Mouse (Mus musculus) heart, adult 18-20 months (tissue): ENCODE results near the gene H2-Q1. TPM values are rescaled to one million over a fixed set of nuclear protein-coding genes. Genes with fewer than 3 reads are reported as not detected.
"Not testable (repeated sequence)": the region's sequence is repeated elsewhere in the genome, so short reads cannot be mapped to it uniquely, and the experiment has no call there.

Source experiments
- DNase-seq, 2 experiments: peaks; one replicate each; pipeline ENCODE4 v3.0.0; 2021 to 2022; ENCODE audit warnings: mixed read lengths in 1 of 2
- total RNA-seq, 2 experiments: library from RNA; stranded (reverse); gene quantifications; 2 replicates each; pipeline ENCODE4 v1.2.3; 2021

Gene H2-Q1
- total RNA-seq, 2 experiments from 2014 or later: 2.6 to 3.9 TPM

GRCm38 (mm10) chr17:35342711-35343476 is 22.7 kb downstream of the H2-Q1 start:
- no peak for DNase-seq

GRCm38 (mm10) chr17:35347659-35348058 is 27.5 kb downstream of the H2-Q1 start:
- not testable (repeated sequence) for DNase-seq

DNA sequence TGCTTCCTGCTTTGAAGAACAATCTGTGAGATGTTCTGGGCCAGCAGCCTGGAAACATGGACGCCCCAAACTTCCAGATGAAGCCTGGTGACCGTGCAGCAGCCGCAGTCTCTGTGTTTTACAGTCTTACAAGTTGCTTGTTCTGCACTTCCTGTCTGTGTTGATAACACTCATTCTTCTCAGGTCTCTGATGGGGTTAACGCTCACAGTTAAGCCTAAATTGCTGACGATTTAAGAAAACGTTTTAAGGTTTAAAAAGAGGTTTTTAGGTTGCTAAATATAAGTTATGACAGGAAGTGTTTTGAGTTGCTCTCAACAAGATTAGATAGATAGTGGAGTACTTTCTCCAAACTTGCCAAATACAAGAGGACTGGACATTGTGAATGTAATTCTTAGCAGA is 33.1 kb downstream of the H2-Q1 start:
- DNase-seq: not testable (repeated sequence)

- no peak for DNase-seq
Observed at GRCm38 (mm10) chr17:35354071-35354470, 33.9 kb downstream of the H2-Q1 start.

GRCm38 (mm10) chr17:35357086-35357485 is 36.9 kb downstream of the H2-Q1 start:
- DNase-seq: no peak

- no peak for DNase-seq
Observed at GRCm38 (mm10) chr17:35358763-35359469, 38.7 kb downstream of the H2-Q1 start.

DNA sequence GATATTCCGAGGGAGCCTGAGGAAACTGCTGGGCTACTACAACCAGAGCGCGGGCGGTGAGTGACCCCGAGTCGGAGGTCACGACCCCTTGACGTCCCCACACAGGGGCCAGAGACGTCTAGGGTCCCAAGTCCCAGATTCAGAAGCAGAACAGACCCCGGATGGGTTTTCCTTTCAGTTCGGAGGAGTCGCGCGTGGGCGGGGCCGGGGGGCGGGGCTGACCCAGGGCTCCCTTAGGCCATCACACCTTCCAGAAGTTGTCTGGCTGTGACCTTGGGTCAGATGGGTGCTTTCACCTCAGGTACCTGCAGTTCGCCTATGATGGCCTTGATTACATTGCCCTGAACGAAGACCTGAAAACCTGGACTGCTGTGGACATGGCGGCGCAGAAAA is 39.3 kb downstream of the H2-Q1 start:
- DNase-seq: no peak

Other genes with a start within 250 kb of the H2-Q1 start
- not detected for gene Ly6g6e, start 243.5 kb upstream of the H2-Q1 start, total RNA-seq
- under 1 TPM in 1 of 2 experiments, not detected in 1; 0.57 TPM for gene Ly6g6d, start 242.3 kb upstream of the H2-Q1 start, total RNA-seq
- not detected for gene Ly6g6f, start 234.8 kb upstream of the H2-Q1 start, total RNA-seq
- 10 to 100 TPM; 55.1 to 59.5 TPM for gene Abhd16a, start 231.1 kb upstream of the H2-Q1 start, total RNA-seq
- gene Ly6g5c, start 212.1 kb upstream of the H2-Q1 start, total RNA-seq: not detected
- gene Ly6g5b, start 205.0 kb upstream of the H2-Q1 start, total RNA-seq: not detected
- 10 to 100 TPM in 1 of 2 experiments, 1 to 10 TPM in 1; 7.3 to 10.5 TPM for gene Gpank1, start 198.9 kb upstream of the H2-Q1 start, total RNA-seq
- 100 to 1,000 TPM; 149 to 150 TPM for gene Csnk2b, start 198.4 kb upstream of the H2-Q1 start, total RNA-seq
- gene D17H6S53E, start 194.0 kb upstream of the H2-Q1 start, total RNA-seq: 10 to 100 TPM; 25.3 to 28.5 TPM
- not detected for gene Apom, start 188.4 kb upstream of the H2-Q1 start, total RNA-seq
- 100 to 1,000 TPM; 242 to 244 TPM for gene Bag6, start 185.2 kb upstream of the H2-Q1 start, total RNA-seq
- gene Prrc2a, start 155.5 kb upstream of the H2-Q1 start, total RNA-seq: 100 to 1,000 TPM; 125 to 144 TPM
- 1 to 10 TPM; 3.7 to 4.8 TPM for gene Aif1, start 144.3 kb upstream of the H2-Q1 start, total RNA-seq
- gene Lst1, start 132.0 kb upstream of the H2-Q1 start, total RNA-seq: 1 to 10 TPM; 2.0 to 3.3 TPM
- 10 to 100 TPM in 1 of 2 experiments, 1 to 10 TPM in 1; 1.5 to 12.1 TPM for gene Ltb, start 126.0 kb upstream of the H2-Q1 start, total RNA-seq
- gene Tnf, start 118.4 kb upstream of the H2-Q1 start, total RNA-seq: under 1 TPM; 0.25 to 0.28 TPM
- 1 to 10 TPM in 1 of 2 experiments, not detected in 1; 1.0 TPM for gene Lta, start 115.1 kb upstream of the H2-Q1 start, total RNA-seq
- not detected for gene Gm16181, start 99.6 kb upstream of the H2-Q1 start, total RNA-seq
- gene Atp6v1g2, start 86.7 kb upstream of the H2-Q1 start, total RNA-seq: 1 to 10 TPM; 2.1 to 2.3 TPM
- 1 to 10 TPM; 8.2 to 8.3 TPM for gene Nfkbil1, start 84.6 kb upstream of the H2-Q1 start, total RNA-seq
- 10 to 100 TPM; 77.3 to 83.1 TPM for gene Ddx39b, start 78.7 kb upstream of the H2-Q1 start, total RNA-seq
- gene H2-D1, start 57.7 kb upstream of the H2-Q1 start, total RNA-seq: 100 to 1,000 TPM; 164 to 263 TPM
- gene H2-Q2, start 21.8 kb downstream of the H2-Q1 start, total RNA-seq: 1 to 10 TPM; 1.7 TPM
- gene H2-Q4, start 59.2 kb downstream of the H2-Q1 start, total RNA-seq: 10 to 100 TPM; 18.7 to 54.0 TPM
- 10 to 100 TPM in 1 of 2 experiments, 1 to 10 TPM in 1; 6.8 to 30.2 TPM for gene H2-Q6, start 104.4 kb downstream of the H2-Q1 start, total RNA-seq
- 10 to 100 TPM in 1 of 2 experiments, 1 to 10 TPM in 1; 7.4 to 21.5 TPM for gene H2-Q7, start 118.8 kb downstream of the H2-Q1 start, total RNA-seq
- 1 to 10 TPM in 1 of 2 experiments, under 1 TPM in 1; 0.62 to 2.2 TPM for gene H2-Q10, start 149.7 kb downstream of the H2-Q1 start, total RNA-seq
- not detected for gene Pou5f1, start 185.6 kb downstream of the H2-Q1 start, total RNA-seq
- gene Tcf19, start 196.4 kb downstream of the H2-Q1 start, total RNA-seq: 1 to 10 TPM; 1.5 to 2.1 TPM
- gene Cchcr1, start 196.7 kb downstream of the H2-Q1 start, total RNA-seq: 1 to 10 TPM; 1.9 to 4.0 TPM
- not detected for gene Psors1c2, start 212.8 kb downstream of the H2-Q1 start, total RNA-seq
- gene Cdsn, start 231.7 kb downstream of the H2-Q1 start, total RNA-seq: under 1 TPM; 0.27 to 0.28 TPM
- gene 2300002M23Rik, start 247.0 kb downstream of the H2-Q1 start, total RNA-seq: not detected